9 mouse cellular contexts compared by ENCODE assay signal in genomic region chr9:63738086-63738701, GRCm38 (mm10). TPM values are rescaled to one million over a fixed set of nuclear protein-coding genes. Genes with fewer than 3 reads are reported as not detected.
A peak's percentile ranks its signal among the peaks of the same experiment; 100 is the strongest.
DNase-seq lines count a peak whose midpoint lies in the region; ATAC-seq and TF ChIP-seq lines count a peak whose summit lies in the region.
"Had no signal": no experiment of that assay in that cellular context is flagged by ENCODE, and none has a peak within 500 bp of the region (broad histone marks: within the 10 kb centered on the region; RNA-seq: fewer than 3 reads in every experiment).

No protein-coding gene starts in this region.

- no peaks in the 10 kb centered on the region for H3K36me3 ChIP-seq in liver, adult 2 months (ENCODE audit: control insufficient read depth, insufficient read depth, low read length)
- H3K36me3 ChIP-seq in limb, embryonic 13.5 days, result peaks cover 17% of the 10 kb centered on the region
- no peaks in the 10 kb centered on the region for H3K36me3 ChIP-seq in splenic B cell, adult 2 months (ENCODE audit: control insufficient read depth, insufficient read depth, low read length, poor library complexity, severe bottlenecking)
- no peaks in the 10 kb centered on the region for H3K36me3 ChIP-seq in neural tube, embryonic 15.5 days

- no peak overlapping the region for H3K27ac ChIP-seq in liver, adult 2 months (replicated peaks; ENCODE audit: insufficient read depth, low read depth, low read length)
- H3K27ac ChIP-seq in limb, embryonic 13.5 days, result peak overlapping the region; percentile 48; the same call in 1 of the 2 replicates
- no peak overlapping the region for H3K27ac ChIP-seq in neural tube, embryonic 15.5 days (replicated peaks)

- TF ChIP-seq CTCF in liver, adult 2 months (IDR thresholded peaks at IDR 0.05; ENCODE audit: low read depth, low read length), result no peak
- no peak for TF ChIP-seq CTCF in brain, embryonic 14.5 days (IDR thresholded peaks at IDR 0.05; ENCODE audit: borderline replicate concordance, extremely low read depth, insufficient read depth, insufficient read length)

- WGBS in liver, adult 2 months, result 86% methylated on average over 12 of the region's 12 CpGs
- WGBS in limb, embryonic 13.5 days, result 54% methylated on average over 12 of the region's 12 CpGs
- 79% methylated on average over 12 of the region's 12 CpGs for WGBS in neural tube, embryonic 15.5 days

- H3K4me3 ChIP-seq in liver, adult 2 months (ENCODE audit: insufficient read depth, low read depth, low read length), result no peak overlapping the region
- no peak overlapping the region for H3K4me3 ChIP-seq in limb, embryonic 13.5 days
- H3K4me3 ChIP-seq in neural tube, embryonic 15.5 days (replicated peaks), result no peak overlapping the region

- DNase-seq in liver, adult 2 months (ENCODE audit: extremely low read depth, low read depth, low spot score), result peak; percentile 39
- no peak for DNase-seq in liver
- peak; percentile 31 for DNase-seq in brain, embryonic 14.5 days (ENCODE audit: low read depth)
- DNase-seq in splenic B cell, adult 2 months (ENCODE audit: low read depth, low spot score), result peak; percentile 80
- DNase-seq in adrenal gland, postnatal 36 days, result no peak
- DNase-seq: lung, adult 2 months had no signal

- TF ChIP-seq POLR2A in liver, adult 2 months (IDR thresholded peaks at IDR 0.05; ENCODE audit: extremely low read depth, insufficient read depth, low read length), result no peak
- no peak for TF ChIP-seq POLR2A in brain, embryonic 14.5 days (IDR thresholded peaks at IDR 0.05; ENCODE audit: borderline replicate concordance, extremely low read depth, insufficient read depth, insufficient read length, poor library complexity, severe bottlenecking)

- H3K27me3 ChIP-seq in liver, adult 2 months (ENCODE audit: control insufficient read depth, insufficient read depth, low read length), result no peaks in the 10 kb centered on the region
- H3K27me3 ChIP-seq in limb, embryonic 13.5 days, result no peaks in the 10 kb centered on the region
- H3K27me3 ChIP-seq in splenic B cell, adult 2 months (ENCODE audit: control insufficient read depth, insufficient read depth, low read length, poor library complexity, severe bottlenecking), result no peaks in the 10 kb centered on the region
- H3K27me3 ChIP-seq in neural tube, embryonic 15.5 days (replicated peaks), result no peaks in the 10 kb centered on the region

- ATAC-seq in limb, embryonic 13.5 days (ENCODE audit: low FRiP score, low read depth), result no peak
- no peak for ATAC-seq in neural tube, embryonic 15.5 days (ENCODE audit: low FRiP score)
- ATAC-seq: intestine, postnatal 0 days had no signal

- H3K9ac ChIP-seq in liver, adult 2 months (ENCODE audit: low read depth, low read length), result no peak overlapping the region
- H3K9ac ChIP-seq in limb, embryonic 13.5 days, result no peak overlapping the region
- H3K9ac ChIP-seq in neural tube, embryonic 15.5 days (replicated peaks), result no peak overlapping the region

- no peak overlapping the region for H3K4me2 ChIP-seq in limb, embryonic 13.5 days (replicated peaks)
- no peak overlapping the region for H3K4me2 ChIP-seq in neural tube, embryonic 15.5 days

- H3K79me2 ChIP-seq in liver, adult 2 months (ENCODE audit: control insufficient read depth, insufficient read depth, low read length), result peaks cover 57% of the 10 kb centered on the region

- H3K4me1 ChIP-seq in liver, adult 2 months (ENCODE audit: control insufficient read depth, insufficient read depth, low read length), result peaks cover 3% of the 10 kb centered on the region; the same call in 1 of the 2 replicates
- H3K4me1 ChIP-seq in limb, embryonic 13.5 days, result peaks cover 96% of the 10 kb centered on the region
- H3K4me1 ChIP-seq in neural tube, embryonic 15.5 days, result peaks cover 44% of the 10 kb centered on the region

- H3K9me3 ChIP-seq in limb, embryonic 13.5 days, result no peaks in the 10 kb centered on the region
- no peaks in the 10 kb centered on the region for H3K9me3 ChIP-seq in neural tube, embryonic 15.5 days (replicated peaks)

RNA-seq across cellular contexts. Expression of gene Smad3, which starts 19.6 kb away (rescaled TPM):
- 5.7 and 8.1 TPM in 2 replicates for total RNA-seq in liver, adult 2 months (2014; rRNA removed)
- polyA plus RNA-seq in liver, adult 2 months (2012; rRNA removed), result 7.8 and 8.9 TPM in 2 replicates
- polyA plus RNA-seq in brain, embryonic 14.5 days (2012; rRNA removed), result 15.0 and 25.5 TPM in 2 replicates
- 33.8 and 34.8 TPM in 2 replicates for polyA plus RNA-seq in limb, embryonic 13.5 days (2015; fragmentation: Nextera tagmentation; extraction: Ambion mirVana)
- 8.7 and 12.2 TPM in 2 replicates for polyA plus RNA-seq in neural tube, embryonic 15.5 days (2015; fragmentation: Nextera tagmentation; extraction: Ambion mirVana)
- 10 to 100 TPM; 28.6 to 48.3 TPM for total RNA-seq in adrenal gland, postnatal 36 days (2021)

Comparison
In these comparisons a context has a peak if more than half of its experiments do, and no peak if none do; other contexts are left out.
1. DNase-seq: peak in liver, adult 2 months (single experiment), brain, embryonic 14.5 days (single experiment) and splenic B cell, adult 2 months (single experiment); none in liver (single experiment) and adrenal gland, postnatal 36 days (0 of 2).